Mouse (Mus musculus) natural killer cell, adult 2 months (primary cell): Measurements from ENCODE around the gene Aifm2.

ENCODE experiments used
- DNase-seq, 2 experiments: peaks; one replicate each; pipeline ENCODE4 v3.0.0; 2022; ENCODE audit warnings: low spot score in 2 of 2

The Aifm2 gene

GRCm38 (mm10) chr10:61715996-61716864 is 1.2 kb downstream of the Aifm2 start:
- DNase-seq: no peak

- no peak for DNase-seq
Observed at GRCm38 (mm10) chr10:61717406-61718296, 2.6 kb downstream of the Aifm2 start.

GRCm38 (mm10) chr10:61720331-61720730 is 5.3 kb downstream of the Aifm2 start:
- DNase-seq: no peak

- DNase-seq: no peak
Observed at GRCm38 (mm10) chr10:61722215-61722614, 7.2 kb downstream of the Aifm2 start.

- DNase-seq: no peak
Observed at GRCm38 (mm10) chr10:61723271-61723670, 8.2 kb downstream of the Aifm2 start.

GRCm38 (mm10) chr10:61729181-61729580 is 14.1 kb downstream of the Aifm2 start:
- no peak for DNase-seq

GRCm38 (mm10) chr10:61730171-61730570 is 15.1 kb downstream of the Aifm2 start:
- no peak for DNase-seq

DNA sequence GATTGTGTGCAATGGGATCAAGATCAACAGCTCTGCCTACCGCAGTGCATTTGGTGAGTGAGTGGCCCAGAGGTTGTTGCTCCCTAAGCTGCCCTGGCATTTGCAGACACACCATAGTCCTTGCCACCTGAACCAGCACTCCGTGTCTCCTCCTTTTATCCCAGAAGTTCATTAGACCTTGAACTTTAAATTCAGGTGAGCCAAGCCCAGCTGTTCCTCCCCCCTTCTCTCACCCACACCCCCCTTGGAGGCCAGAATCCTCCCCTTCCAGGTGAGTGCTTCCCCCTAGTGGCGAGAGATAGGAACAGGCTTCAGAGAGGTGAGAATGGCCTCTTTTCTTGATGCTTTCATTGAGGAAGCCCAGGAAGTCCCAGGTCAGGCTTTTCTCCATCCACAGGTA is 19.3 kb downstream of the Aifm2 start:
- peak in 1 of 2 experiments; percentile 17 for DNase-seq

DNA sequence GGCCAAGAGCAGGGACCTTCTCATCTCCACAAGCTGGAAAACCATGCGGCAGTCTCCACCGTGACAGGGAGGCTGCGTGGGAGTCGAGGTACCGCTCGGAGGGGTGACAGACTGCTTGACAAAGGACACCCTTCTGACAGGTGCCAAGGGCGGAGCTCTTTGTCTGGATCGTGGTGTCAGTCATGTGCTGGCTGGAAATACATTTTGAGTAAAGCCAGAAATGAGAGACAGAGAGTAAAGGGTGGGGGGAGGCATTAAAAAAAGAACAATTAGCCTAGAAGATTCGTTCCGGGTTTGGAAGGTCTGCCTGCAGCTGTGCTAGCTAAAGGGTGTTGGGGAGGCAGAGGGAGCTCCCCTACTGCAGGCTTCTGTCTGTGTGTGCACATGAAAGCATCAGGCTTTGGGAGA is 21.6 kb downstream of the Aifm2 start:
- DNase-seq: no peak

DNA sequence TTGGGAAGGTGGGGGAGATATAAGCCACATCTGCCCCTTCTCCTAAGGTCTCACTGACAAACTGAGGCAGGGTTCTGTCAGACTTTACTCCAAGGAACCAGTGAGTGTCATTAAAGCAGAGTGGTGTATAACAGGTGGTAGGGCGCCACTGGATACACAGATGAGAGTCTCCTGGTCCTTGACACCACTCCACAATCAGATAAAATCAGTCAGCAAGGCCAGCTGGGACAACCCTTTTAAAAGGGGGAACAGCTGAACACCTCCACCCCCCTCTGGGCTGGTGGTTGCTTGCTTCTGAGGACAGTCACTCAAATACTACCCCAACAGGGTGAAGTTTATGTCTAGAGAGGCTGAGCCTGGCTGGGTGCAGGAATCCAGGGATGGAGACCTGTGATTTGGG is 22.5 kb downstream of the Aifm2 start:
- DNase-seq: no peak

DNA sequence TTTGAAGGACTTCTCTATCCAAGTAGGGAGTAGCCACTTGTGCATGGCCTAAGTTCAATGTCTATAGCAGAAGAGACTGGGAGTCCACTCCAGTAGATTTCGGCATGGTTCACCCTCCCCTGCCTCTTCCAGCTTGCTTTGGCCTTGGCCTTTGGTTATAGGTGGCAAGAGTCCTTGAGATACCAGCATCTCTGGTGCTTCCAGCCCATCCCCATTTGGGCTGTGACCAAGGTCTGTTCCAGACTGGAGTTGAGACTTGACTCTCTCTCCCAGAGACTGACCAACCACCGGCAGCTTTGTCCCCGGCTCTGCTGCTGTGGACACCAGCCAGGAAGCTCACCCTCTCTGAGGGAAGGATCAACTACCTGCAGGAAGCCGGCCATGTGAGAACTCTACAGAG is 23.1 kb downstream of the Aifm2 start:
- no peak for DNase-seq

- no peak for DNase-seq
Observed at GRCm38 (mm10) chr10:61741306-61741705, 26.2 kb downstream of the Aifm2 start.

DNA sequence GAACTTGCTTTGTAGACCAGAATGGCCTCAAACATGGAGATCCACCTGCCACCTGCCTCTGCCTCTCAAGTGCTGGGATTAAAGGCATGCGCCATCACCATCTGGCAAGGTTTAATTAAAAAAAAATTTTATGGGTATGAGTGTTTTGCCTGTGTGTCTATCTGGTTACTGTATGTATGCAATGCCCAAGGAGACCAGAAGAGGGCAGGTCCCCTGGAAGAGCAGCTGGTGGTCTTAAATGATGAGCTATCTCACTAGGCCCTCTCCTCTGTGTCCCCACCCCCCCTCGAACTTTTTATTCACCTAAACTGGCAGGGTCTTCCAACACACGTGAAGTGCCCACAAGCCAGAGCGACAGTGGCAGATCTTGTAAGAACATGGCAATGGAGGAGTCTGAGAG is 26.8 kb downstream of the Aifm2 start:
- DNase-seq: no peak

- no peak for DNase-seq
Observed at GRCm38 (mm10) chr10:61742336-61742735, 27.3 kb downstream of the Aifm2 start.

DNA sequence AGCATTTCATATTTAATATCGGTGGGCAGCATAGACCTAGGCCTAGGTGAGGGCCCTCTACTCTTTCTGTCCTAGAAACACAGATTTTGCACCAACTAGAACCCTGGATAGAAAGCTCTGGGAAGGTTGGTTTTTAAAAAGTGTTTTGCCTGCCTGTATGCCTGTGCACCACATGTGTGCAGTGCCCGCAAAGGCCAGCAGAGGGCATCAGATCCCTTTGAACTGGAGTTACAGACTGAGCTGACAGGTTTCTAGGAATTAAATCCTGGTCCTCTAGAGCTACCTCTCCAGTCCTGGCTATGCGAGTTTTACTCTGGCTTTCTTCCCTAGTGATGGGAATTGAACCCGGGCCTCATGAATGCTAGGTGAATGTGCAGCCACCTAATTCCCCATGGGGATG is 30.1 kb downstream of the Aifm2 start:
- no peak for DNase-seq

GRCm38 (mm10) chr10:61747302-61747701 is 32.2 kb downstream of the Aifm2 start:
- no peak for DNase-seq

- DNase-seq: no peak
Observed at GRCm38 (mm10) chr10:61750014-61750413, 35.0 kb downstream of the Aifm2 start.

GRCm38 (mm10) chr10:61751534-61752219 is 36.6 kb downstream of the Aifm2 start:
- no peak for DNase-seq

DNA sequence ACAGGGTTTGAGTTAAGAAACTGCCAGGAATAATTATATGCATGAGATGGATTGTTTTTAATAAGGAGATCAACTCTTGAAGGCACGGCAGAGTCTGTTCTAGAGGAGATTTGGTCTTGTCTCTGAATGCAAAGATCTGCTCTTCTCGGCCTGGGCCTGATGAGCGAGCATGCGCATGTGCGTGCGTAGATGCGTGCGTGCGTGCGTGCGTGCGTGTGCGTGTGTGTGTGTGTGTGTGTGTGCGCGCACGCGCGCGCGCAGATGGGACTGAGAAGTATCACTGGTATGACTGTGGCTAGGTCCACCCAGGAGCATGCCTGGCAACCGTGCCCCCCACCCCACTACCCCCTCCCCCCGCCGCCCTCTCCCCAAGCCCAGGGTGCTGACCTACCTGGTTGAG is 38.0 kb downstream of the Aifm2 start:
- no peak for DNase-seq

DNA sequence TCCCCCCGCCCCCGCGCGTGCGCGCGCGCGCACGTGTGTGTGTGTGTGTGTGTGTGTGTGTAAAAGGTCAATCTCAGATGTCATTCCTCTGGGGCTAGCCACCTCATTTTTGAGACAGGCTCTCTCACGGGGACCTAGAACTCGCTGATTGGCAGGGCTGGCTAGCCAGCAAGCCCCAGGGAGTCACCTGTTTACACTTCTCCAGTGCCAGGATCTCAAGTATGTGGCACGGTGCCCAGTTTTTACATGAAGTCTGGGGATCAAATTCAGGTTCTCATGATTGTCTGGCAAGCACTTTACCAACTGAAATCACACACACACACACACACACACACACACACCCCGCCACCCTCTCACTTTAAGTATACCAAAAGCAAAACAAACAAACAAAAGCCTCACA is 42.0 kb downstream of the Aifm2 start:
- DNase-seq: no peak

GRCm38 (mm10) chr10:61758904-61759303 is 43.8 kb downstream of the Aifm2 start:
- DNase-seq: no peak

- DNase-seq: no peak
Observed at GRCm38 (mm10) chr10:61759869-61760268, 44.8 kb downstream of the Aifm2 start.
